Mouse (Mus musculus) heart, postnatal 4 days (tissue): ENCODE data around the gene Abca17. TPM values are rescaled to one million over a fixed set of nuclear protein-coding genes. Genes with fewer than 3 reads are reported as not detected.

Source experiments
- DNase-seq: peaks from one replicate; pipeline ENCODE4 v3.0.0; 2021
- total RNA-seq, 2 experiments: library from RNA; stranded (reverse); gene quantifications; 2 replicates each; pipeline ENCODE4 v1.2.3; 2021

Abca17 gene
- total RNA-seq, 2 experiments from 2014 or later, result 0.05 TPM; not detected in 1

DNA sequence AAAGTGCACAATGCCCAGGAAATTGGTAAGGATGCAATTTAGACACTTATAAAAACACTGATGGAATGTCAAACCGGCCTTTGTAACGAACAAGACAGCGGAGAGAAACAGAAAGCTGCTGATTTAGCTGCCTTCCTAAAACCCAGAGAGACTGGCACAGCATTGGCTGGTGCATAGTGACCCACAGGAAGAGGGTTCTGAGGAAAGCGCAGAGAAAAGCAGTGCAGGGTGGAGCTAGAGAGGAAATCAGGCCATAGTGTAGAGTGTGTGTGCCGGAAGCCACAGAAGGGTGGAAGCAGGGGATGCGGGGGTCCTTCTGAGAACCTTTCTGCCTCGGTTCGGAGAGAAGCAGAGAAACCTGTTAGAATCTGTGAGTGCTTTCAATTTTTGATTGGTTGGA, 6.2 kb downstream of the Abca17 start:
- no peak for DNase-seq

DNA sequence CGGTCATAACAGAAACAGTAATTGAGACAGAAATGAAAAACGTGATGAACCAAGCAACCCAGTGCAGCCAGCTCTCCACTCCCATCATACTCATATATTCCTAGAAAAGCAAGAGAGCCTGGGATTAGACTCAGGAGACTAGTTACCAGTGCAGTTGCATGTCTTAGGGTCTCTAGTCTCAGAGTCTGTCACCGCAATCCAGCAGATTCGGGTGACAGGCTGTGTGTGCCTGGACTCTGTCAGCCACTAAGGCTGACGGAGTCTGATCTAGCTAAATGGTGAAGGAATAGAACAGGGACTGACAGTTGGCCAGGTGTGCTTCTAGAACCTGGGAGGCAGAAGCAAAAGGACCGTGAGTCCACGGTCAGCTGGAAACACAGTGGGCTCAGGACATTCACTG, 23.2 kb downstream of the Abca17 start:
- DNase-seq, result no peak

DNA sequence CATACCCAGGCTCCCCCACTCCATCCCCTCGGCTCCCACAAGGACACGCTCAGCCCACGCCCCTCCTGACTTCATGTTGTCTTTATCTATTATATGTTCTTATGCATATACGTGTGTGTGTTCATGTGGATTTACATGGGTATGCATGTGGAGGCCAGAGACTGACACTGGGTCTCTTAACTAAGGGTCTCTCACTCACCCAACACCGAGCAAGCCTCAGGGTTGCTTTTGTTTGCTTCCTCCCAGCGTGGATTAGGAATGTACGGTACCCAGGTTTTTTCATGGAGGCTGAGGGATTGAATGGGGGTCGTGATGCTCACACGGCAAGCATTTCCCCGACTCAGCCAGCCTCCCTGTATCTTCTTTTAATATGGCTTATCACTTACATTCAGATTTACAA, 25.8 kb downstream of the Abca17 start:
- no peak for DNase-seq

DNA sequence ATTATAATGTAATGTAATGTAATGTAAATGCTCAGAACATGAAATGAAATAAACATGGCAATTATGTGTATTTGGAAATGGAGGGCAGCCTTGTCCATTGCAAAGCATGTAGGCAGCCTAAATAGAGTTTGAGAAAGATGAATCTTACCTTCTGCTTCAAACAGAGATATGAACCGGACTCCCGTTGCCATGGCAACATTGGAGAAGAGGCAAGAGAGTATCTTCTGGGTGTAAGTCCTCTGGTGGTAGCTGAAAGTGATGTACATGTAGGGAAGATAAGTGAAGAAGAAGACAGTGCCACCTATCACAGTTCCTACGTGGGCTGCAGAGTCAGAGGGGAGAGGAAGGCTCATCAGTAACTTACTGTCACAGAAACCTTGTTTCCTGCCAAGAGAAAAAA, 30.0 kb downstream of the Abca17 start:
- no peak for DNase-seq

DNA sequence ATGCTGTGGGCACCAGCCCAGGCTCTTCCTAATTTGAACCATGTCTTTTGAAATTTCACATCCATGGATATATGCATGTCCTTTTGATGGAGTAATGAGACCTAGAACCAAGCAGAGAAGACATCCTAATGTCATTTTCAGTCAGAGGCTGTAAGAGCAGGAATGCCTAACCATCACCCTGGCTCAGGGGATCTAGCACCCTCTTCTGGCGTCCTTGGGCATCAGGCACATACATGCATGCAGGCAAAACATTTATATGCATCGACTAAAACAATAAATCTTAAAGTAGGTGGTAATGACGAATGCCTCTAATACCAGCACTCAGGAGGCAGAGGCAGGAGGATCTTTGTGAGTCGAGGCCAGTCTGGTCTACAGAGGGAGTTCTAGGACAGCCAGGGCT, 43.4 kb downstream of the Abca17 start:
- peak; percentile 60 for DNase-seq

DNA sequence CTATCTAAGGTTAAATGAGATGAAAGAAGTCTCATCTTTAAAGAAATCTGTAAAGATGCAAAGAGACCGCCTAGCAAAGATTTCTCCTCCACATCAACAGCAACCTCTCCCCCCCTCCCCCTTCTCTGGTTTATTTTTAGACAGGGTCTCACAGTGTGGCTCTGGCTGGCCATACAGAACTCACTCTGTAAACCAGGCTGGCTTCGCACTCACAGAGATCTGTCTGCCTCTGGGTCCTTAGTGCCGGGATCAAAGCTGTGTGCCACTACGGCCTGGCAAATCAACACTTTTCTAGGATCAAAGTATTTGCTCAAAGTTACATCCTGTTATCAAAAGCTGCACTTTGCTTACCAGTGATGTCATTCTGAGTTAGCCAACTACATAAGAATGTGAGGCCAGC, 50.2 kb downstream of the Abca17 start:
- DNase-seq, result no peak

DNA sequence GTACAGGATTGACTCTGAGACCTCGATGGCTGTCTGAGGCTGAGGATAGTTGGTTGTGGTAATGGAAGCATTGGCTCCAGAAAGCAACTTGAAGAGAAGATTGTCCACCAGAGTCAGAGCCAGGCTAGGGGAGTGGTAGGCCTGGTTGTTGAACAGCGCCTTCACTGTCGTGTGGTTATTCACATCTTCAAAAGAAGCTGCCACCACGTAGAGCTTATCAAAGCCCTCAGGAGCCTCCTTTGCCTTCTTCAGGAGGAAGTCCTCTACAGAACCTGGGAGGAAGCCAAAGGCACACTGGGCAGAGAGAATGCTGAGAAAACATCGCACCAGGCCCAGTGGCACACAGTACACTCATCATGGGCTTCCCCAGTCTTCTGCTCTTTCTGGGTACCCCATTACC, 61.5 kb downstream of the Abca17 start:
- no peak for DNase-seq

DNA sequence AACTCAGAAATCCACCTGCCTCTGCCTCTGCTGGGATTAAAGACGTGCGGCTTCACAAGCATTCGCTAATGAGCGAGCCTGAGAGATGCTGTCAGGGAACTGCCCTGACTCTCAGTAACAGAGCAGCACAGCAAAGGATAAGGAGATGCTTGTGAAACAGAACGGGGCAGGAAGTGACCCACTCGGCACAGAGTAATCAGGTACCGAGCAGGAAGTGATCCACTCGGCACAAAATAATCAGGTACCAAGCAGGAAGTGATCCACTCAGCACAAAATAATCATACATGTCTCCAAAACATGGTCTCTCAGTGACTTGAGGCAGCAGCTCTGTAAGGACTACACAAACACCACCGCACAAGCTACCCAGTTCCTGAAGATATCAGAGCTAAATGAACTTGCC, 62.4 kb downstream of the Abca17 start:
- DNase-seq, result no peak

DNA sequence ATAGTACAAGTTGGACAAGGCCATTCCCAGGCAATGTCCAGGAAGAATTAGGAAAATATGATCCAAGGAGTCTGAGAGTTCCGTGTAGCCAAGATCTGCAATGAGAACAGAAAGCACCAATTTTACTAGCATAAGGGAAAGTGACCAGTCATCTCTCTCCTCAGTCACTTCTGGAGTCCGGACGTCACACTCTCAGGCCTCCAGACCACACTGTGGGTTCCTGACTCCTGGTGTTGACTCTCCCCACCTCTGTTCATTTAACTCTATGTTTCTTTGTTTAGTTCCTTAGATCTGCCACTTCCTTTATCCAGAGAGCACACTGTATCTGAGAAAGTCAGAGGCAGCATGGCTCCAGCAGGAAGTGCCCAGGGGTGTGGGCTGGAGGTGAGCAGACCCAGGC, 65.2 kb downstream of the Abca17 start:
- no peak for DNase-seq

DNA sequence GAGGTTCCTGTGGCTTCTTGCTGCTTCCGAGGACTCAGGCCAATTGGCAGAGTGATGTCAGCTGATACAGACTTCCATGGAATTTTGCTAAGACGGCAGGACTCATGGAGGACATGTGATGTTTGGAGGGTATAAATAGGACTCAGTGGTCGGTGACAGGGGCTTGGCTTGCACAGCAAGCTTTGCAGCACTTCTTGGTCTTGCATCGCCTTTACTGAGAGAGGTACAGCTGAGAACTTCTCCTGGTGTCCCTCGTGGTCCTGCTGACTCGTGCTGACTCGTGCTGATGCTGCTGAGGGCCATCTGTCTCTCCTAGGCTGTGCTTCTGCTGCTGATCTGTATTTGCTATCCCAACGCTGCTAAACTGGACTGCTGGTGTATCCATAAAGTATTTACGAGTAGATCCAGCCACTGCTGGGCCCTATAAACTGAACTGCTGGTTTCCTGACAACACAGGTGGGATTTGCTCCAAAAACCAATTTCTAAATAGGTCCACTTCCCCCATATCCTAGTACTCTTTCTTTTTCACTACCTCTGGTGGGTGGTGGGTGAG, 67.5 kb downstream of the Abca17 start:
- no peak for DNase-seq

DNA sequence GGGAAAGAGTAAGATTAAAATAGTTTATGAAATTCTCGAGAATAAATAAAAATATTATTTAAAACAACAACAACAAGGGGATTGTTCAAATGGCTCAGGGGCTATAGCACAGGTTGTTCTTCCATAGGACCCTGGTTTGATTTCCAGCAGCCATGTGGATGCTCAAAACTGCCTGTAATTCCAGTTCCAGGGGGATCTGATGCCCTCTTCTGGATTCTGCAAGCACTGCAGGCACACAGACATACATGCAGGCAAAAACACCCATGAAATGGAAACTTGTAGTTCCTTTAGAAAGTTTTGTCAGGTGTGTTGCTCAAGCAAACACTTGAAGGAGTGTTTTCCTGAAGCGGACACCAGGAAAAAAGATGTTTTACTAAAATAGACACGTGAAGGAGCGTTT, 68.2 kb downstream of the Abca17 start:
- peak; percentile 21 for DNase-seq

DNA sequence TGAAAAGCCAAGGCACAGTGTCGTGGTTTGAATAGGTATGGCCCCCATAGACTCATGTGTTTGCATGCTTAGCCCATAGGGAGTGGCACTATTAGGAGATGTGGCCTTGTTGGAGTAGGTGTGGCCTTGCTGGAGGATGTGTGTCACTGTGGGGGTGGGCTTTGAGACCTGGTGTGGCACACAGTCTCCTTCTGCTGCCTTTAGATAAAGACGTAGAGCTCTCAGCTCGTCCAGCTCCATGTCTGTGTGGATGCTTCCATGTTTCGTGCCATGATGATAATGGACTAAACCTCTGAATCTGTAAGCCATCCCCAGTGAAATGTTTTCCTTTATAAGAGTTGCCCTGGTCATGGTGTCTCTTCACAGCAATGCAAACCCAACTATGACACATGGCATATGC, 71.0 kb downstream of the Abca17 start:
- DNase-seq, result no peak

DNA sequence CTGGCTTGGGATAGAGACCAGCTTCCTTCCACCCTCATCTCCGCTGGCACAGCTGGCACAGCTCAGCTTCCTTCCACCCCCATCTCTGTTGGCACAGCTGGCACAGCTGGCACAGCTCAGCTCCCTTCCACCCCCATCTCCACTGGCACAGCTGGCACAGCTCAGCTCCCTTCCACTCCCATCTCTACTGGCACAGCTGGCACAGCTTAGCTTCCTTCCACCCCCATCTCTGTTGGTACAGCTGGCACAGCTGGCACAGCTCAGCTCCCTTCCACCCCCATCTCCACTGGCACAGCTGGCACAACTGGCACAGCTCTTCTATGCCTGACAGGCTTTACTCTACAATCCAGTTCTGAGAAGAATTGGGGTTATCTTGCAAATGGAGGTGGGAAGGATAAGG, 83.7 kb downstream of the Abca17 start:
- no peak for DNase-seq

DNA sequence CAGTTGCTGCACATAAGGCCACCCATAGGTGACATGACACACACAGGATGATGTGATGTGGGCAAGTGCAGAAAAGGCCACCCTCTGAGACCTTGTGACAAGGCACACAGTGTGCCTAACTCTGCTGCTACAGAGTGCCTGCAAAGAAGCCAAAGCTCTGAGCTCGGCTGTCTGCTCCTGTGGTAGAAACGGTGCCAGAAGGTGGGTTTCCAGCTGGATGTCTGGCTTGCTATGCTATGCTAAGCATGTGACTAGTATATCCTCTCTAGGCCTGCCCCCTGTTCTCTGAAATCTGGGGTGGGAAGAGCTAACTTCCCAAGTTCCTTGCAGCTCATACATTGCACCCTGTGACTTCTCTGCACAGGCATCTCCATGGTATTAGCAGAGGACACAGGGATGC, 86.1 kb downstream of the Abca17 start:
- DNase-seq, result no peak

DNA sequence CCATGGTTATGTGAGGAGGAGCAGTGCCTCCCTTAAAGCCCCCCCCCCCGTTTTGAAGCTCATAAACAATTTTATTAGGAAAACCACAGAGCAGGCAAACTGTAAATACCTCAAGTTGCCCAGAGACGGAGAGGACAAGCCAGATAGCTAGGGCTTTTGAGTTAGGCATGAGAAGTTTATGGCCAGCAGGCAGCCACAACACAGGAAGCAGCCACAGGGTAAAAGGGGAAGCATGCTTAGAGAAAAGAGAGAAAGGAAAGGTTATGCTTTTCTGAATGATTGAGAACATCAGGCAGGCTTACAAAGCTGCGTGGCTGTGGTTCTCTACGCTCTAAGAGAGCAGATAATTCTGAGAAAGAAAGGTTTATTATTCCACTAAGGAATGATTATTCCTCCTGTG, 90.4 kb downstream of the Abca17 start:
- DNase-seq, result no peak

DNA sequence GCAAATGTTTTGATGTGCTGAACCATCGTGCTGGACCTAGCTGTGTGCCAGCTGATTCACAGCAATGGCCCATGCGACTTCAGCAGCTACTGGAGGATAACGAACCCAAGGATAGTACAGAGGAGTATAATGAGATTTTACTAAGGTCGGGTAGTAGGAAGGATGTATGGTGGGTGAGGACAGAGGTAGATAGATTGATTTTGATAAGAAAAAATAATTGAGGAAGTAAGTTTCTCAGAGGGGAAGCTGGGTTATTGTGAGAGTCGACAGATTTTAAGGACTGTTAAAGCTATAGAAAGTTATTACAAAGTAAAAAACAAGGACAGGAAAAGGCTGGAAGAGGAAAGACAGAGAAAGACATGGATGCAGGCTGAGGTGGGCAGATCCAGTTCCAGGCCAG, 91.2 kb downstream of the Abca17 start:
- DNase-seq, result no peak

DNA sequence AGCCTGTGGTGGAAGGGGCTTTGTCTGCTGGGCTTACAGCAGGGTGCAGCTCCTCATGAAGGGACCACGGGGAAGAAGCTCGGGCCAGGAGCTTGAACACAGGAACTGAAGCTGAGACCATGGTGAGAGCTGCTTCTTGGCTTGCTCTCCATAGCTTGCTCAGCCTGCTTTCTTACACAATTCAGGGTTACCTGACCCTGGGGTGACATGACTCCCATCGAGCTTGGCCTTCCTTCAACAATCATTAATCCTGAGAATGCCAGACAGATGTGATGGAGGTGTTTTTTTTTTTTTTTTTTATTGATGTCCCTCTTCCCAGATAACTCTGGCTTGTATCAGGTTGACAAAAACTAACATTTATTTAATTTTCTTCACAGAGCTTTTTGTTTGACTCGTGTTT, 91.9 kb downstream of the Abca17 start:
- no peak for DNase-seq

DNA sequence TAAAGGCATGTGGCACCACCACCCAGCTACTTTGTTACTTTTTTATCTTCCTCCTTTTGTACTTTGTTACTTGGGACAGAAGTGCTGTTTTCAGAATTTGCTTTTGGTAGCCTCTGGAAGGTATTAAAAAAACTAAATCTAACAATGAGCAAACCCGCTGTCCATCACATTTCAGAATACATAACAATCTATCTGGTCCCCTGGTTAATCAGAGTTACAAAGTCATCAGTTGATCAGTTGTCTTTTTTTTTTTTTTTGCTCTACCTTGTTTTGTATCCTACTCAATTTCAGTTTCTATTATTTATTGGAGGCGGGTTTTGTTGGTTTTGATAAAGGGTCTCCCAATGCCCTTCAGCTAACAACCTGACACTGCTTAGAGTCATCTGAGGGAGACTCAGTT, 98.5 kb downstream of the Abca17 start:
- DNase-seq, result no peak

DNA sequence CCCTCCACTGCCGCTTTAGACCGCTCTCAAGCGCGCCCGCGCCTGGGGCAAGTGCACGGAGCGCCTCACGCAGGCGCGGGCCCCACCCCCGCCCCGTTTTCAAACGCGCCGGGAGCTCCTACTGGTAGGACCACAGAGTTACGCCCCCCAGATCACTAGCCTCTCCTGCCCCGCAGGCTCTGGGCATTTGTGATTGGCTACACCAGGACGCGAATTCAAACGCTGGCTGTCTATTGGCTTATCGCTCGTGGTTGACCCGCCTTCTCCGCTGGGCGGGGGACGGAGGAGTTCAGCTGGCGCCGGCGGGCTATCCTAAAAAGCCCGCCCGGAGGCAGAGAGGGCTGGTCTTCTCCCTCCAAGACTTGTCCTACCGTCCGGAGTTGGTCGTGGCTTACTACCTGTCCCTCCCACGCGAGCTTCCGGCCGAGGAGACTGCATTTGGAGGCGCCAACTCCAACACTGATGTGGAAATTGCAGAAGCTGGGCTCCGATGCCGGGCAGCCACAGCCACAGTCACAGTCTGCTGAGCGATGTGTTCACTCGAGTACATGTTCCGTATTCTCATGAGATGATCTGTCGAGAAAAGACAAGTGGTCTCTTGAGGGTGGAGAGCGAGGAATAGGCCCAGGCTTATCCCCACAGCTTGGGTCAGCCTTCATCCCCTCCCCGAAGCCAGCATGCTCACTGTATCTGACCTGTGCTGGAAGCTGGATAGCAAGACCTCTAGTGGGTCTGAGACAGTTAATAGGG, 99.4 kb downstream of the Abca17 start, which contains the start of gene Ccnf:
Ccnf (minus strand) TSS at position 165 of the 750 bp plus-strand sequence.
- peak; percentile 97 for DNase-seq

DNA sequence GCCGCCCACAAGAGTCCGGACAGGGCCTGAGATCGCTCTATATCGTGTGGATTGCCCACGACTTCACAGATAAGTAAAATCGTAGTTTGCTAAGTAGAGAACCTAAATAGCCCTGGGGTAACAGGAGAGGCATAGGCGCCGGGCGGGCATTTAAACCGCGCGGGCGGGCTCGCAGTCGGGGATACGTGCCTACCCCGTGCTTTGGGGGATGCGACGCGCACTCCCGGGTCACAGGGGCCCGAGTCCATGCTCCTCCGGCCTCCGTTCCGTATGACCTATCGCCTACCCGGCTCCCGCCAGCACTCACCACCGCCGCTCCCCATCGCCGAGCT, 99.9 kb downstream of the Abca17 start:
- DNase-seq, result no peak

DNA sequence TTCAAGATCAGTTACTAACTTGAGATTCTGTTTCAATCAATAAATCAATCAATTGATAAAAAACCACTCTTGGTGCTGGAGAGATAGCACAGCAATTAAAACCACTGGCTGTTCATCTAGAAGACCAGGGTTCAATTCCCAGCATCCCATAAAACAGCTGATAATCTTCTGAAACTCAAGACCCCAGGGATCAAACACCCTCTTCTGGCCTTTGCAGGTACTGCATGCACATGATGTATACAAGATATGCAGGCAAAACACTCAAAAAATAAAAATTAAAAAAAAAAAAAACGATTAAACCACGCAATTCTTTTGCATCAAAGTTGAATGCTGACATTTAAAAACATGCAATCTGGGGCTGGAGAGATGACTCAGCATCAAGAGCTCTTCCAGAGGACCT, 102.2 kb downstream of the Abca17 start:
- no peak for DNase-seq

DNA sequence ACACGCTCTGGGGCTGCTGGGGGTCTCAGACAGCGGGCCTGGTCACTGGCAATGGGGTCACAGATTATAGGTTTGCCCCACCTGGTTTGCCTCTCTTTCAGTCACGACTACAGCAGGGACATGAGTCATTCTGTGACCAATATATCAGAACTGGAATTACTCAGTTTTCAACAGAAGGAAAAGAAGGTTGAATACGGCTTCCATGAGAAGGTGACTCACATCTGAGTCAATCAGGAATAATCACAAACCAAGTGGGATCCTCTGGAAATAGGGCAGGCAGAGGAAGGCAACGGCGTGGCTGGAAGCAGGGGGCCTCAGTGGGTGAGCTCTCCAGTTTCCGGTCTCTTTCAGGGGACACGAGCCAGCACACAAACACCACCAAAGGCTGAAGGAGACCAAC, 106.8 kb downstream of the Abca17 start:
- DNase-seq, result no peak

DNA sequence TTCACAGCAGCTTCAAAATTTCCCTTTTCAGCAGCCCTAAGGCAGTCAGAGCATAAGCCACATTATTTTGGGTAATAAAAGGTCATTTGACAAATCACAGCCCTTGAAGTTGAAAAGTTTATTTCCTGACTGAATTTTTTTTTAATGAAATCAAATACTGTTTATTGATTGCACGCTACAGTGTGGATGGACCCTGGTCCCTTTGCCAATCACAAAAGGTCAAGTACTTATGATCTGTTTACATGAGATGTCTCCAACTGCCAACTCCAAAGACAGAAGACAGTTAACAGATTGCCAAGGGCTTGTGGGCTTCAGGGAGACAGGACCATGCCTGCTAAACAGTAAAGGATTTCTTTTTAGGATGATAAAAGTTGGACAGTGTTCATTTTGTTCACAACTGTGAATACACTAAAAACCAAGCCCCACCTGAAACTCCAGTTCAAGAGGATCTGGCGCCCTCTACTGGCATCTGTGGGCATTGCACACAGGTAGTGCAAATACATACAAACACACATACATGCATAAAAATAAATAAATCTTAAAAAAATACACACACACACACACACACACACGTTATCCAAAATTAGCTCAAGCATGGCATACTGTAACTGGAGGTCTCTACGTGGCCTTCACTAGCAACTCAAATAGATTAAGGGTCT, 107.4 kb downstream of the Abca17 start:
- DNase-seq, result peak; percentile 54

DNA sequence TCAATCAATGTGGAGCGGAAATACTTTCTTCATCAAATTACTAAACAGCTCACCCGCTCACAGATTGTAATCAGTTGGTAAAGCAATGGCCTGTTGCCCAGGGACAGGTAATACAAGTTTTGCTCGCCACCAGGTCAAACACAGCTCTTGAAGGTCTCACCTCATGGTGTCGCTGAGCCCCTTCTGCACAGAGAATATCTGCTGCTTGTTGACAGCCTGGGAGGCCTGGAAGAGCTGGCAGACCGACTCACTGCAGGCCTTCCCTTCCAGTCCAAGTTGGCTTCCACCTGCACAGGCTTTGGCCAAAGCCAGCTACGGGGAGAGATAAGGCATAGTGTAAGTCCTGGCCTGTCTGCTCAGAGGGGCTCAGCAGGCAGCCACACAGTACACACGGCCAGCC, 113.9 kb downstream of the Abca17 start:
- DNase-seq, result peak; percentile 57
